Mouse (Mus musculus) forebrain, embryonic 13.5 days (tissue): ENCODE data around the gene Acot1. TPM values are rescaled to one million over a fixed set of nuclear protein-coding genes. Genes with fewer than 3 reads are reported as not detected.
"Not testable (repeated sequence)": the region's sequence is repeated elsewhere in the genome, so short reads cannot be mapped to it uniquely, and the experiment has no call there.

ENCODE experiments used
- ATAC-seq: fragments of 200-750 bp; cut with Nextera tagmentation; 2 replicates; pipeline ENCODE4 v1.8.0; 2017
- H3K27ac ChIP-seq: fragments of 300-500 bp; sonication (generic); 2 replicates; pipeline ENCODE4 v1.5.1; 2015; ENCODE audit warnings: inconsistent platforms, mild to moderate bottlenecking, moderate library complexity
- H3K27me3 ChIP-seq: fragments of 300-500 bp; sonication (generic); 2 replicates; pipeline ENCODE4 v1.6.1; 2015; ENCODE audit warnings: mild to moderate bottlenecking, inconsistent platforms
- H3K36me3 ChIP-seq: fragments of 300-500 bp; sonication (generic); 2 replicates; pipeline ENCODE4 v1.6.1; 2015; ENCODE audit warnings: mild to moderate bottlenecking, inconsistent platforms; ENCODE audit not compliant: poor library complexity, severe bottlenecking
- H3K4me1 ChIP-seq: fragments of 300-500 bp; sonication (generic); 2 replicates; pipeline ENCODE4 v1.6.1; 2015; ENCODE audit warnings: inconsistent platforms
- H3K4me2 ChIP-seq: fragments of 300-500 bp; sonication (generic); 2 replicates; pipeline ENCODE4 v1.6.1; 2015; ENCODE audit warnings: inconsistent platforms, mild to moderate bottlenecking, moderate library complexity
- H3K4me3 ChIP-seq: fragments of 300-500 bp; sonication (generic); 2 replicates; pipeline ENCODE4 v1.5.1; 2015; ENCODE audit warnings: mild to moderate bottlenecking, inconsistent platforms
- H3K9ac ChIP-seq: fragments of 300-500 bp; sonication (generic); 2 replicates; pipeline ENCODE4 v1.6.1; 2015; ENCODE audit warnings: mild to moderate bottlenecking, inconsistent platforms
- H3K9me3 ChIP-seq: fragments of 300-500 bp; sonication (generic); replicated peaks from 2 replicates; pipeline ENCODE4 v1.6.1; 2016; ENCODE audit warnings: inconsistent platforms
- WGBS: fragments of 180-500 bp; shearing (Covaris S2); methylation state at CpG from one replicate; pipeline ENCODE4 v1.1.7; 2015; 5-methylcytosine and 5-hydroxymethylcytosine counted together
- polyA plus RNA-seq: library from polyadenylated mRNA; unstranded; fragments of >200 nt; fragmentation: Nextera tagmentation; extraction: Ambion mirVana; gene quantifications from 2 replicates; pipeline ENCODE4 v1.2.1, GENCODE M21; 2015

Gene Acot1
- 54.0 and 56.5 TPM in 2 replicates for polyA plus RNA-seq

GRCm38 (mm10) chr12:84009171-84009965 lies at the start of gene Acot1:
Gene Acot1 (plus strand): TSS chr12:84009490.
- Histone ChIP-seq H3K9ac (peak within 1 kb of the TSS; percentile 70), H3K4me3 (peak within 1 kb of the TSS; percentile 48), H3K4me1 (peaks cover 36% of the 10 kb centered on the region), H3K27ac (peak within 1 kb of the TSS; percentile 31), H3K4me2 (peak within 1 kb of the TSS; percentile 65)
- not testable (repeated sequence) for H3K27me3 ChIP-seq, H3K9me3 ChIP-seq, H3K36me3 ChIP-seq
- under 1% methylated on average over 48 of the region's 70 CpGs for WGBS
- ATAC-seq = peak; percentile 94

- no peak for ATAC-seq
- Histone ChIP-seq H3K4me2 (no peak overlapping the region), H3K4me1 (no peaks in the 10 kb centered on the region), H3K27me3 (no peaks in the 10 kb centered on the region), H3K27ac (no peak overlapping the region), H3K36me3 (no peaks in the 10 kb centered on the region), H3K9ac (no peak overlapping the region), H3K9me3 (no peaks in the 10 kb centered on the region), H3K4me3 (no peak overlapping the region)
- 91% methylated on average over 6 of the region's 7 CpGs for WGBS
Measured at GRCm38 (mm10) chr12:83965235-83965634, 44.1 kb upstream of the Acot1 start.

- Histone ChIP-seq H3K9me3 (0 out of 2 replicates have a peak, but pooled peaks cover 4% of the 10 kb centered on the region), H3K4me2 (no peak overlapping the region), H3K4me3 (no peak overlapping the region), H3K9ac (no peak overlapping the region), H3K4me1 (no peaks in the 10 kb centered on the region), H3K27me3 (no peaks in the 10 kb centered on the region), H3K27ac (no peak overlapping the region), H3K36me3 (no peaks in the 10 kb centered on the region)
- 80% methylated on average over 2 of the region's 2 CpGs for WGBS
- no peak for ATAC-seq
Measured at GRCm38 (mm10) chr12:83972117-83972516, 37.2 kb upstream of the Acot1 start.

- Histone ChIP-seq H3K4me3 (no peak overlapping the region), H3K27me3 (no peaks in the 10 kb centered on the region), H3K9me3 (0 out of 2 replicates have a peak, but pooled peaks cover 4% of the 10 kb centered on the region), H3K36me3 (no peaks in the 10 kb centered on the region), H3K4me2 (no peak overlapping the region), H3K4me1 (no peaks in the 10 kb centered on the region), H3K9ac (no peak overlapping the region), H3K27ac (no peak overlapping the region)
- 88% methylated on average over 6 of the region's 6 CpGs for WGBS
- ATAC-seq = no peak
Measured at GRCm38 (mm10) chr12:83978862-83979261, 30.4 kb upstream of the Acot1 start.

- WGBS = 92% methylated on average over 4 of the region's 4 CpGs
- H3K4me1 ChIP-seq = no peaks in the 10 kb centered on the region
- H3K4me2 ChIP-seq = no peak overlapping the region
Measured at GRCm38 (mm10) chr12:83981615-83982014, 27.7 kb upstream of the Acot1 start.

GRCm38 (mm10) chr12:83984752-83985151 lies 24.5 kb upstream of the Acot1 start, which contains the start of gene Heatr4:
Gene Heatr4 (minus strand): TSS chr12:83984852.
- ATAC-seq = no peak

More at GRCm38 (mm10) chr12:83981615-83982014, 27.7 kb upstream of the Acot1 start:
- no peak for ATAC-seq
- Histone ChIP-seq H3K9ac (no peak overlapping the region), H3K27me3 (no peaks in the 10 kb centered on the region), H3K9me3 (no peaks in the 10 kb centered on the region), H3K4me3 (no peak overlapping the region), H3K36me3 (no peaks in the 10 kb centered on the region), H3K27ac (no peak overlapping the region)

GRCm38 (mm10) chr12:83987242-83987582 lies 22.1 kb upstream of the Acot1 start:
- peak overlapping the region; percentile 79 for H3K9ac ChIP-seq
- 35% methylated on average over 8 of the region's 8 CpGs for WGBS
- peak overlapping the region; percentile 63 for H3K4me3 ChIP-seq
- no peaks in the 10 kb centered on the region for H3K9me3 ChIP-seq
- no peaks in the 10 kb centered on the region for H3K27me3 ChIP-seq
- H3K4me1 ChIP-seq = peaks cover 11% of the 10 kb centered on the region; the same call in 1 of the 2 replicates
- ATAC-seq = no peak
- H3K36me3 ChIP-seq = no peaks in the 10 kb centered on the region
- H3K4me2 ChIP-seq = peak overlapping the region; percentile 62
- no peak overlapping the region for H3K27ac ChIP-seq

More at GRCm38 (mm10) chr12:83984752-83985151, 24.5 kb upstream of the Acot1 start, which contains the start of gene Heatr4:
- Histone ChIP-seq H3K27me3 (no peaks in the 10 kb centered on the region), H3K4me3 (no peak within 1 kb of the TSS), H3K9me3 (no peaks in the 10 kb centered on the region), H3K9ac (no peak within 1 kb of the TSS), H3K27ac (no peak within 1 kb of the TSS), H3K36me3 (no peaks in the 10 kb centered on the region), H3K4me1 (peaks cover 11% of the 10 kb centered on the region; the same call in 1 of the 2 replicates), H3K4me2 (no peak within 1 kb of the TSS)
- WGBS = 74% methylated on average over 4 of the region's 4 CpGs

- Histone ChIP-seq H3K9me3 (no peaks in the 10 kb centered on the region), H3K4me2 (peak within 1 kb of the TSS; percentile 62), H3K27me3 (no peaks in the 10 kb centered on the region), H3K27ac (peak within 1 kb of the TSS; percentile 79), H3K9ac (peak within 1 kb of the TSS; percentile 79), H3K4me3 (peak within 1 kb of the TSS; percentile 63), H3K4me1 (peaks cover 11% of the 10 kb centered on the region; the same call in 1 of the 2 replicates), H3K36me3 (no peaks in the 10 kb centered on the region)
- ATAC-seq = peak; percentile 94
- under 1% methylated on average over 80 of the region's 80 CpGs for WGBS
Measured at GRCm38 (mm10) chr12:83987583-83988441, 21.5 kb upstream of the Acot1 start, which contains the start of gene Acot2. Gene Acot2 (plus strand): TSS chr12:83987861.

- H3K4me3 ChIP-seq = peak overlapping the region; percentile 63
- H3K9me3 ChIP-seq = no peaks in the 10 kb centered on the region
- H3K27ac ChIP-seq = peak overlapping the region; percentile 79; the same call in 1 of the 2 replicates
- ATAC-seq = peak; percentile 34; the same call in 1 of the 2 replicates
- H3K36me3 ChIP-seq = no peaks in the 10 kb centered on the region
- peaks cover 11% of the 10 kb centered on the region; the same call in 1 of the 2 replicates for H3K4me1 ChIP-seq
- WGBS = 69% methylated on average over 4 of the region's 4 CpGs
- peak overlapping the region; percentile 79 for H3K9ac ChIP-seq
- H3K27me3 ChIP-seq = no peaks in the 10 kb centered on the region
- H3K4me2 ChIP-seq = peak overlapping the region; percentile 62
Measured at GRCm38 (mm10) chr12:83988483-83988882, 20.8 kb upstream of the Acot1 start.

- Histone ChIP-seq H3K9ac (no peak overlapping the region), H3K36me3 (peaks cover 2% of the 10 kb centered on the region; the same call in 1 of the 2 replicates), H3K4me2 (no peak overlapping the region), H3K27ac (no peak overlapping the region), H3K4me3 (no peak overlapping the region), H3K27me3 (no peaks in the 10 kb centered on the region), H3K4me1 (peaks cover 11% of the 10 kb centered on the region; the same call in 1 of the 2 replicates), H3K9me3 (no peaks in the 10 kb centered on the region)
- ATAC-seq = no peak
- 96% methylated on average over 4 of the region's 4 CpGs for WGBS
Measured at GRCm38 (mm10) chr12:83989378-83989777, 19.9 kb upstream of the Acot1 start.

- H3K27ac ChIP-seq = no peak overlapping the region
- H3K4me2 ChIP-seq = no peak overlapping the region
- peaks cover 7% of the 10 kb centered on the region; the same call in 1 of the 2 replicates for H3K9me3 ChIP-seq
- no peaks in the 10 kb centered on the region for H3K4me1 ChIP-seq
- H3K9ac ChIP-seq = no peak overlapping the region
- no peaks in the 10 kb centered on the region for H3K27me3 ChIP-seq
- H3K4me3 ChIP-seq = no peak overlapping the region
- 71% methylated on average over 2 of the region's 2 CpGs for WGBS
- no peak for ATAC-seq
- peaks cover 3% of the 10 kb centered on the region; the same call in 1 of the 2 replicates for H3K36me3 ChIP-seq
Measured at GRCm38 (mm10) chr12:83997221-83997620, 12.1 kb upstream of the Acot1 start.
